Mouse (Mus musculus) frontal cortex, postnatal 25 days (tissue): Measurements from ENCODE around the gene Coa5.

Experiments
- DNase-seq, 2 experiments: peaks; one replicate each; pipeline ENCODE4 v3.0.0; 2022; ENCODE audit warnings: low spot score in 2 of 2

Coa5 gene

GRCm38 (mm10) chr1:37430297-37430840, 466 bp upstream of the Coa5 start:
- DNase-seq, result no peak

GRCm38 (mm10) chr1:37428911-37429310, 992 bp downstream of the Coa5 start:
- no peak for DNase-seq

GRCm38 (mm10) chr1:37427144-37427875, 2.6 kb downstream of the Coa5 start:
- no peak for DNase-seq

GRCm38 (mm10) chr1:37419420-37419819, 10.5 kb downstream of the Coa5 start:
- peak in 1 of 2 experiments; percentile 53 for DNase-seq

GRCm38 (mm10) chr1:37415394-37415793, 14.5 kb downstream of the Coa5 start:
- no peak for DNase-seq

- no peak for DNase-seq
These were observed 20.3 kb downstream of the Coa5 start for GRCm38 (mm10) chr1:37409647-37410046.

DNA sequence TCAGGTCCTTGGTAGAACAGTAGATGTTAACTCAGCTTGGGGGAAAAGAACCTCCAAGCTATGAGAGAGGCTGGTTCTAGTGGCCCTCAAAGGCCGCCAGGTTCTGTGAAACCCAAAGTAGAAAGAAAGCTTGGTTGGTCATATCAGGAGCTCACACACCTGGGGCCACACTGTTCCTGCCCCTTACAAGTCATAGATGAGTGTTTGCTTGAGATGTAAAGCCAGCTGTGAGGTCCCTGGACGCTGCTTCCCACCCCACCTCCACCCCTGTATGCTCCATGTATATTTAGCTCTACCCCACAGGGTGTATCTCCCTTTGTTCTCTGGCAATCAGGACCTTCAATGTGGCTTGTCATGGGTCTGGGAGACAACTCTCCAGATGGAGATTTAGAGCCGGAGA, 21.2 kb downstream of the Coa5 start:
- no peak for DNase-seq

DNA sequence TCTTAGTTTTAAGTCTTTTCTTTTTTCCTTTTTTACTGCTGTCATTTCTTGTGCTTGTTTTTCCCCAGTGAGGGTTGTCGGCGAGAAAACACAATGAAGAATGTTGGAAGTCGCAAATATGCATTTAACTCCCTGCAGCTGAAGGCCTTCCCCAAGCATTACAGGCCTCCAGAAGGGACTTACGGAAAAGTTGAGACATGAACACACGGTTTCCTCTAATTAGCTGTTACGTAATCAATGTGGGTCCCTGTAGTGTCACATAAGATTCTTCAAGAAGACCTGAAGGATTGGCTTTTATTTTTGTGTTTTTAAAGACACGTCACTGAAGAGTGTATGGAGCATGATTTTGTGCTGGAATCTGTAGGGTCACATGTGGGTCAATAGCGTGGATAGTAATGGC, 21.8 kb downstream of the Coa5 start:
- no peak for DNase-seq

DNA sequence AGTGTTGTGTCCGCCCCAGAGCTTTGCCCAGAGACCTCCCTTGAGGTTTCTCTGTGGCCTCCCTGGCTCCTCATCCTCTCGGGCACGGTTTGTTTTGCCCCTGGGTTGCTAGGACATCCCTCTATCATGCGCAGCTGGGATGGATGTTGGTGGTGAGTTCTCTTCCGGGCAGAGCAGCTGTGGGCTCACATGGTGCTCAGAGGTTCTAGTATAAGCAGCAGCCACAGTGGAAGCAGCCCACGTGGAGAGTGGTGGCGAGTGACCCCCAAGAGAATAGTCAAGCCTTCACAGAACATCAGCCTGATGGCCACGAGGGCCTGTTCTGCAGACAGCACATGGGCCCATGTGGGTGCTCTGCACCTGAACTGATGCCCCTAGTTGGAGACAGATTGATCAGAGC, 22.7 kb downstream of the Coa5 start:
- DNase-seq, result no peak

DNA sequence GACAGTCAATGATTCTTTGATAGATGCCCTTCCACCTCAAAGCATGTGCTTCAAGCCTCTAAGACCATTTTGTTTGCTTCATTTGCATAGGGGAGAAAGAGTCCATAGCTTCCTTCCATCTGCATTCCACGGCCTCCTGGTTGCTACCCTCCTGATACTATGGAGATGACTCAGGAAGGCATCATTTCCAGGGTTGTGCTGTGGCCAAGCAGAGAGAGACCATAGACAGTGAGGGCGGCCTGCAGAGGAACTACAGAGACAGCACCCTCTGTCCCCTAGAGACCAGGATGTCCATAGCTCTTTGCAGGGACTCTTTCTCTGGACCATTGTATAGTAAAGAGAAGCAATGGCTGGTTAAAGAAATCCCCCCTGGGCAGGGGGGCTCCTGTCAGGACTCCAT, 24.8 kb downstream of the Coa5 start:
- DNase-seq, result no peak

- peak; percentile 36 to 42 for DNase-seq
These were observed 28.2 kb downstream of the Coa5 start for GRCm38 (mm10) chr1:37401687-37402086.

DNA sequence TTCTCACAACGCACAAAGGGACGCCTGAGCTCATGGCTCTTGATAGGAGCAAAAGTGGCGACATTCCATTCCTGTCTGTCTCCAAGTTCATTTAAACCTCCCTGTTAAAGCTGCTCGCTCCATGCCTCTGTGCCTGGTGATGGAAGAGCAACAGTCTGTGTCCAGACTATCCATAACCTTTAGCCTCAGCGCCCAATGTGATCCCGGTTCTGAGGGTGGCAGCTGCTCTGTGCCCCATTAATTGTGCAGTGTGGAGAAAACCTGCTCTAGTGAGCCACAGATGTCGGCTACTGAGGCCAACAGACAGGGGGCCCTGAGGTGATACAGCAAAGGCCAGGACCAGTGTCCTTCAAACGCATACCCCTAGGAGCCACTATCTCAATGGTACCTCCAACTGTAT, 30.2 kb downstream of the Coa5 start:
- DNase-seq, result no peak

GRCm38 (mm10) chr1:37398961-37399360, 30.9 kb downstream of the Coa5 start:
- DNase-seq, result no peak

DNA sequence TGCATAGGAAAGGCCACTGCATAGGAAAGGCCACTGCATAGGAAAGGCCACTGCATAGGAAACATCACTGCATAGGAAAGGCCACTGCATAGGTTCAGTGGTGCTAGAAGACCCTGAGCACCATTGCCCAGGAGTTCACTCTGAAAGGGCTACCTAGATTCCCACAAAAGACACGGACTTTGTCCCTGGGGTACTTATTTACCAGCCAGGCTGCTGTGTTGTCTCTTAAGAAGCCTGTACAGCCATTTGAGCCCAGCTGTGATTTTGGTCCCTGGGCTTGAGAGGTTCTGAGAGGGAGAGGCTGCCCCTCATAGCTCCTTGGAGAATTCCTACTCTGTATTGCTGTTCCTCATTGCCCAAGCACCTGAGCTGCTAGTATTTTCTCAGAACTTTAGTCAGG, 33.4 kb downstream of the Coa5 start:
- no peak for DNase-seq

DNA sequence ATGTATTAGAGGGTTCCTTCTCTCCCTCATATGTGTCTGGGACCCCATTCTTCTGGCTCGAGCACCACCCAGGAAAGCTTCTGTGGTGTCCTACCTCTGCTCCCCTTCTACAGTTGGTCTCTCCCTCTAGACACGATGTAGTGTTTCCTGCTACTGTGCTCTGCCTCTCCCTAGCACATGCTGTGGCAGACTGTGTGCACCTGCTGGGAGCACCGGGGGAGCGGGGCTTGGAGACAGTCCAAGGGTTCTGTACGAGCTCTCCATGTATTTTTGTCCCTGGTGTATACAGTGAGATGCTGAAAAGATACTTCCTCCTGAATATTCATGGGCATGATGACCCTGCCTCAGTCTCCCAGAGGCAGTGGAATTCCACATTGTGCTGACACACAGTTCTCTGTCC, 36.7 kb downstream of the Coa5 start:
- peak in 1 of 2 experiments; percentile 25 for DNase-seq

- DNase-seq, result no peak
These were observed 43.4 kb downstream of the Coa5 start for GRCm38 (mm10) chr1:37386448-37386971.

GRCm38 (mm10) chr1:37384304-37384703, 45.6 kb downstream of the Coa5 start:
- no peak for DNase-seq

- DNase-seq, result no peak
These were observed 49.0 kb downstream of the Coa5 start for GRCm38 (mm10) chr1:37380913-37381312.

DNA sequence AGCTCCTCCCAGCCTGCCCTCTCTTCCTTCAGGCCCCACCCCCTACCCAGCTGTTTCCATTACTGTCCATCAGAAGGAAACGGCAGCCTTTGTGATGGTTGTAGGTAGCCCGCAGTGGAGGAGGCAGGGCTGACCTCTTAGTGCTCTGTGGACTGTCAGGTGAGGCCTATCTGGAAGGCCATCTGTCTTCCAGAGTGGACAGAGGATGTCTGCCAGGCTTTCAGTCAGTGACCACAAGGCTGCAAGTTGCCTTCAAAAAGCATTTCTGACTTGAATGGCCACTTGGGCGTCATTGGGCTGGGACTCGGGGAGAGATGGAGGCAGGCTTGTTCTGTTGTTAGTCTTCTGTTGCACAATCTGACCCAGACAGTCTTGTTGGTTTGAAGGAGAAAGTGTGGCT, 50.4 kb downstream of the Coa5 start:
- DNase-seq, result no peak

DNA sequence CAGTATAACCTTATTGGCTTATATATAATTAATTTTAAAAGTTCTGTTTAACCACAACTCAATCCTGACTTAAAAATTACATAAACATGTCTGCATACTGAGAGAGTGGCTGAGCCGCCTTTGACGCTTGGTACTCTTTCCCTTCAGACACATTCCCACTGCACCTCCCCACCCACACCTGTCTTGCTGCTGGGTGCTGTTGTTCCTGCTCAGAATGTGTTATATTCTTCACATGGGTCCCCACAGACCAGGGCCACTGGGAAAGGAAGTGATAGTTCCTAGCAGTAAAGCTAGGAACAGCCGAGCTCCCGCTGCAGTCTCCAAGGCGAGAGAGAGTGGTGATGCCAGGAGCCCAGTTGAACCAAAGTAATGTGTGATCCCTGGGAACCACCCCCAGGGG, 51.8 kb downstream of the Coa5 start:
- no peak for DNase-seq

- no peak for DNase-seq
These were observed 53.2 kb downstream of the Coa5 start for GRCm38 (mm10) chr1:37376751-37377150.

DNA sequence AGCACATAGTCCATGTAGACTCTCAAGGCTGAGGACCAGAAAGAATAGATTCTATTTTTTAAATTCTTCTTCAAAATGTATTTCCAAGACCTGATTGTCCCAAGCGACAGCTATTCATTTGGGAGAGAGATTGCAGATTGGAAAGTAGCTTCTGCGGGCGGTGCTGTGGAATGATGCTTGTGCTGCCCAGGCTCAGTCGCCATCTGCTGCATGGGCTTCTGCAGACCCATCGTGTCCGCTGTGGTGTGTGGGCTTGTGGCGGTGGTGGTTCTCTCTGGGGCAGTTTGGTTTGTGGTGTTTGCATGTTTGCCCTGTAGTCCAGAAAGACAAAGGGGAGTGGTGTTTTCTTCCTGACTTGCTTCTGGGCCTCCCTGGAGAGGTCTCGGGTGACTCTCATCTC, 53.7 kb downstream of the Coa5 start:
- DNase-seq, result no peak

- DNase-seq, result no peak
These were observed 61.0 kb downstream of the Coa5 start for GRCm38 (mm10) chr1:37368768-37369385.
